14 mouse cellular contexts compared by ENCODE assay signal in the genomic region with DNA sequence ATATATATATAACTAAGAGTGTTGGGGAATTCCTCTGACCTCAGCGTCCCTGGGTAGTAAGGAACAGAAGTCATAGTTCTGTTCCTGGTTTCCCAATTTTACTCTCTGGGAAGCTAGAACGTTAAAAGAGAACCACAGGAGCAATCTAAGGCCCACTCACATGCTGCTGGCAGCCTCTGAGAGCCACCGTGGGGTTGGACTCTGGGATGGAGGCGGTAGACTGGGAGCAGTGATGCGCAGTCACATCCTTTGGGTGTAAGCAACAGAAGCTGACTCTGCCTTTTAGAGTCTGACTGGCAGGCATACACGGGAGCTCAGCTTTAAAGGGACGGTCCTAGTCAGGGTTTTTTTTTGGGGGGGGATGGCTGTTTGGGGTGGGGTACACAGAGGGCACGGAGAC. TPM values are rescaled to one million over a fixed set of nuclear protein-coding genes. Genes with fewer than 3 reads are reported as not detected.
"Had no signal": no experiment of that assay in that cellular context is flagged by ENCODE, and none has a peak within 500 bp of the region (broad histone marks: within the 10 kb centered on the region; RNA-seq: fewer than 3 reads in every experiment).

No protein-coding gene starts in this region.

- DNase-seq: lung, adult 18-20 months; lung, embryonic 14.5 days; lung, postnatal 10 days; lung, postnatal 4 days; midbrain, embryonic 14.5 days; retina, postnatal 1 day; right cerebral cortex, postnatal 25 days; right cerebral cortex, postnatal 4 days; spleen, adult 18-20 months; thymus, adult 18-20 months; thymus, postnatal 14 days; thymus, postnatal 36 days had no signal

- ATAC-seq: midbrain, embryonic 16.5 days had no signal

RNA-seq across cellular contexts. Expression of gene Crtac1, which starts 39.5 kb away (rescaled TPM):
- total RNA-seq: megakaryocyte-erythroid progenitor cell, adult 5-6 weeks had no signal
